Mouse (Mus musculus) hindbrain, embryonic 14.5 days (tissue): Measurements from ENCODE around the gene Bcl2. TPM values are rescaled to one million over a fixed set of nuclear protein-coding genes. Genes with fewer than 3 reads are reported as not detected.

ENCODE experiments used
- ATAC-seq: fragments of 200-750 bp; cut with Nextera tagmentation; 2 replicates; pipeline ENCODE4 v1.8.0; 2017; ENCODE audit warnings: moderate number of reproducible peaks, mild to moderate bottlenecking, moderate TSS enrichment, moderate library complexity; ENCODE audit not compliant: low FRiP score
- DNase-seq: peaks from one replicate; pipeline ENCODE4 v3.0.0-alpha.2; 2015; ENCODE audit warnings: low spot score
- H3K27ac ChIP-seq: fragments of 300-500 bp; sonication (generic); 2 replicates; pipeline ENCODE4 v1.5.1; 2014; ENCODE audit warnings: mild to moderate bottlenecking, moderate library complexity
- H3K27me3 ChIP-seq: fragments of 300-500 bp; sonication (generic); 2 replicates; pipeline ENCODE4 v1.6.1; 2014; ENCODE audit warnings: mild to moderate bottlenecking, low read length, mixed read lengths; ENCODE audit not compliant: control insufficient read depth, insufficient read depth
- H3K36me3 ChIP-seq: fragments of 300-500 bp; sonication (generic); replicated peaks from 2 replicates; pipeline ENCODE4 v1.6.1; 2014; ENCODE audit not compliant: control insufficient read depth, insufficient read depth
- H3K4me1 ChIP-seq: fragments of 300-500 bp; sonication (generic); replicated peaks from 2 replicates; pipeline ENCODE4 v1.6.1; 2014; ENCODE audit warnings: antibody characterized with exemption, low read length, mixed read lengths; ENCODE audit not compliant: control insufficient read depth, insufficient read depth
- H3K4me2 ChIP-seq: fragments of 300-500 bp; sonication (generic); replicated peaks from 2 replicates; pipeline ENCODE4 v1.6.1; 2014; ENCODE audit warnings: mild to moderate bottlenecking, moderate library complexity
- H3K4me3 ChIP-seq: fragments of 300-500 bp; sonication (generic); replicated peaks from 2 replicates; pipeline ENCODE4 v1.5.1; 2014; ENCODE audit warnings: mild to moderate bottlenecking, low read length
- H3K9ac ChIP-seq: fragments of 300-500 bp; sonication (generic); 2 replicates; pipeline ENCODE4 v1.6.1; 2014
- H3K9me3 ChIP-seq: fragments of 300-500 bp; sonication (generic); 2 replicates; pipeline ENCODE4 v1.6.1; 2016; ENCODE audit warnings: low read length; ENCODE audit not compliant: control insufficient read depth
- WGBS: fragments of 180-500 bp; shearing (Covaris S2); extraction: QIAGEN DNeasy Blood & Tissue Kit; methylation state at CpG from one replicate; pipeline ENCODE4 v1.1.7; 2014; 5-methylcytosine and 5-hydroxymethylcytosine counted together
- polyA plus RNA-seq: library from polyadenylated mRNA; unstranded; fragments of >200 nt; fragmentation: Nextera tagmentation; extraction: Ambion mirVana; gene quantifications from 2 replicates; pipeline ENCODE4 v1.2.1, GENCODE M21; 2014

The Bcl2 gene
- polyA plus RNA-seq, 1 experiment from 2014 or later, result 11.9 TPM

GRCm38 (mm10) chr1:106572506-106572905 lies 141.6 kb downstream of the Bcl2 start:
- H3K9ac ChIP-seq, result no peak overlapping the region
- H3K9me3 ChIP-seq, result no peaks in the 10 kb centered on the region
- no peaks in the 10 kb centered on the region for H3K36me3 ChIP-seq
- no peak overlapping the region for H3K4me2 ChIP-seq
- no peak for ATAC-seq
- no peak overlapping the region for H3K27ac ChIP-seq
- H3K4me3 ChIP-seq, result no peak overlapping the region
- H3K27me3 ChIP-seq, result no peaks in the 10 kb centered on the region
- no peak for DNase-seq
- no peaks in the 10 kb centered on the region; the same call in 1 of the 2 replicates for H3K4me1 ChIP-seq
- WGBS, result 85% methylated on average over 2 of the region's 2 CpGs

- Histone ChIP-seq H3K27me3 (no peaks in the 10 kb centered on the region), H3K4me3 (no peak overlapping the region), H3K36me3 (no peaks in the 10 kb centered on the region), H3K27ac (no peak overlapping the region), H3K9me3 (no peaks in the 10 kb centered on the region), H3K9ac (no peak overlapping the region), H3K4me1 (no peaks in the 10 kb centered on the region; the same call in 1 of the 2 replicates), H3K4me2 (no peak overlapping the region)
- ATAC-seq (no peak), DNase-seq (no peak)
- WGBS, result 97% methylated on average over 1 of the region's 1 CpGs
Observed at GRCm38 (mm10) chr1:106570870-106571269, 143.2 kb downstream of the Bcl2 start.

- 74% methylated on average over 6 of the region's 6 CpGs for WGBS
- ATAC-seq (no peak), DNase-seq (no peak)
- Histone ChIP-seq H3K9me3 (no peaks in the 10 kb centered on the region), H3K4me3 (no peak overlapping the region), H3K27me3 (no peaks in the 10 kb centered on the region), H3K36me3 (no peaks in the 10 kb centered on the region), H3K27ac (no peak overlapping the region), H3K4me1 (no peaks in the 10 kb centered on the region; the same call in 1 of the 2 replicates), H3K4me2 (no peak overlapping the region), H3K9ac (no peak overlapping the region)
Observed at GRCm38 (mm10) chr1:106570366-106570765, 143.7 kb downstream of the Bcl2 start.

GRCm38 (mm10) chr1:106569674-106570073 lies 144.4 kb downstream of the Bcl2 start:
- Histone ChIP-seq H3K27ac (no peak overlapping the region), H3K4me2 (no peak overlapping the region), H3K27me3 (no peaks in the 10 kb centered on the region), H3K36me3 (no peaks in the 10 kb centered on the region), H3K9me3 (no peaks in the 10 kb centered on the region), H3K4me3 (no peak overlapping the region), H3K9ac (no peak overlapping the region), H3K4me1 (no peaks in the 10 kb centered on the region; the same call in 1 of the 2 replicates)
- ATAC-seq (no peak), DNase-seq (no peak)
- 93% methylated on average over 6 of the region's 6 CpGs for WGBS

GRCm38 (mm10) chr1:106568868-106569267 lies 145.2 kb downstream of the Bcl2 start:
- H3K4me1 ChIP-seq, result no peaks in the 10 kb centered on the region; the same call in 1 of the 2 replicates
- WGBS, result 79% methylated on average over 3 of the region's 3 CpGs
- no peak overlapping the region for H3K4me2 ChIP-seq
- no peaks in the 10 kb centered on the region for H3K27me3 ChIP-seq
- H3K9me3 ChIP-seq, result no peaks in the 10 kb centered on the region
- H3K4me3 ChIP-seq, result no peak overlapping the region
- ATAC-seq, result no peak
- no peak overlapping the region for H3K9ac ChIP-seq
- H3K27ac ChIP-seq, result no peak overlapping the region
- H3K36me3 ChIP-seq, result no peaks in the 10 kb centered on the region
- DNase-seq, result no peak

- Histone ChIP-seq H3K36me3 (no peaks in the 10 kb centered on the region), H3K9ac (no peak overlapping the region), H3K27ac (no peak overlapping the region), H3K27me3 (no peaks in the 10 kb centered on the region), H3K9me3 (no peaks in the 10 kb centered on the region), H3K4me1 (no peaks in the 10 kb centered on the region; the same call in 1 of the 2 replicates), H3K4me3 (no peak overlapping the region), H3K4me2 (no peak overlapping the region)
- no peak for DNase-seq
- WGBS, result 79% methylated on average over 5 of the region's 5 CpGs
- no peak for ATAC-seq
Observed at GRCm38 (mm10) chr1:106567506-106567905, 146.6 kb downstream of the Bcl2 start.

GRCm38 (mm10) chr1:106566120-106567086 lies 147.7 kb downstream of the Bcl2 start:
- Histone ChIP-seq H3K4me2 (no peak overlapping the region), H3K4me3 (no peak overlapping the region), H3K27me3 (no peaks in the 10 kb centered on the region), H3K9me3 (no peaks in the 10 kb centered on the region), H3K4me1 (no peaks in the 10 kb centered on the region; the same call in 1 of the 2 replicates), H3K9ac (no peak overlapping the region), H3K36me3 (no peaks in the 10 kb centered on the region), H3K27ac (no peak overlapping the region)
- DNase-seq, result no peak
- WGBS, result 83% methylated on average over 6 of the region's 6 CpGs
- no peak for ATAC-seq

- no peaks in the 10 kb centered on the region for H3K36me3 ChIP-seq
- H3K9me3 ChIP-seq, result no peaks in the 10 kb centered on the region
- no peaks in the 10 kb centered on the region for H3K27me3 ChIP-seq
- H3K4me3 ChIP-seq, result no peak overlapping the region
- H3K27ac ChIP-seq, result no peak overlapping the region
- H3K9ac ChIP-seq, result no peak overlapping the region
- ATAC-seq (no peak), DNase-seq (no peak)
- WGBS, result 84% methylated on average over 4 of the region's 4 CpGs
- H3K4me2 ChIP-seq, result no peak overlapping the region
- H3K4me1 ChIP-seq, result no peaks in the 10 kb centered on the region; the same call in 1 of the 2 replicates
Observed at GRCm38 (mm10) chr1:106565238-106565637, 148.8 kb downstream of the Bcl2 start.

GRCm38 (mm10) chr1:106564436-106564835 lies 149.6 kb downstream of the Bcl2 start:
- Histone ChIP-seq H3K9ac (no peak overlapping the region), H3K9me3 (no peaks in the 10 kb centered on the region), H3K27me3 (no peaks in the 10 kb centered on the region), H3K4me2 (no peak overlapping the region), H3K36me3 (no peaks in the 10 kb centered on the region), H3K4me1 (peaks cover 3% of the 10 kb centered on the region; the same call in 1 of the 2 replicates), H3K4me3 (no peak overlapping the region), H3K27ac (no peak overlapping the region)
- ATAC-seq, result no peak
- WGBS, result 45% methylated on average over 1 of the region's 1 CpGs
- DNase-seq, result no peak
